In genomic region chr9:13563475-13564414, GRCm38 (mm10) we compare ENCODE assay signal across 8 mouse cellular contexts.
DNase-seq lines count a peak whose midpoint lies in the region; ATAC-seq and TF ChIP-seq lines count a peak whose summit lies in the region.

No protein-coding gene starts in this region.

- no peak overlapping the region for H3K4me2 ChIP-seq in forebrain, embryonic 15.5 days (replicated peaks)
- no peak overlapping the region for H3K4me2 ChIP-seq in hindbrain, postnatal 0 days (ENCODE audit: low read depth, low read length)

- no peak overlapping the region for H3K9ac ChIP-seq in forebrain, embryonic 15.5 days (replicated peaks)
- no peak overlapping the region for H3K9ac ChIP-seq in hindbrain, postnatal 0 days (replicated peaks; ENCODE audit: low read length)

- H3K9me3 ChIP-seq in forebrain, embryonic 15.5 days = no peaks in the 10 kb centered on the region
- H3K9me3 ChIP-seq in forebrain, embryonic 10.5 days = no peaks in the 10 kb centered on the region
- no peaks in the 10 kb centered on the region for H3K9me3 ChIP-seq in hindbrain, postnatal 0 days (ENCODE audit: low read length)

- no peaks in the 10 kb centered on the region for H3K36me3 ChIP-seq in forebrain, embryonic 15.5 days
- no peaks in the 10 kb centered on the region for H3K36me3 ChIP-seq in forebrain, embryonic 10.5 days (replicated peaks)
- no peaks in the 10 kb centered on the region for H3K36me3 ChIP-seq in hindbrain, postnatal 0 days (ENCODE audit: insufficient read depth, low read length)

- WGBS in forebrain, embryonic 15.5 days = 48% methylated on average over 10 of the region's 10 CpGs
- whole genome bisulfite sequencing in forebrain, embryonic 10.5 days = 84% methylated on average over 10 of the region's 10 CpGs
- 41% methylated on average over 10 of the region's 10 CpGs for WGBS in hindbrain, postnatal 0 days

- no peaks in the 10 kb centered on the region for H3K27me3 ChIP-seq in forebrain, embryonic 15.5 days
- H3K27me3 ChIP-seq in forebrain, embryonic 10.5 days (ENCODE audit: poor library complexity, severe bottlenecking) = no peaks in the 10 kb centered on the region
- no peaks in the 10 kb centered on the region for H3K27me3 ChIP-seq in hindbrain, postnatal 0 days (ENCODE audit: insufficient read depth, low read length)

- H3K4me3 ChIP-seq in forebrain, embryonic 15.5 days = no peak overlapping the region
- no peak overlapping the region for H3K4me3 ChIP-seq in forebrain, embryonic 10.5 days
- no peak overlapping the region for H3K4me3 ChIP-seq in hindbrain, postnatal 0 days (ENCODE audit: low read length)

- DNase-seq in forebrain, embryonic 10.5 days (ENCODE audit: extremely low spot score, low spot score) = no peak
- peak; percentile 72 for DNase-seq in adrenal gland, adult 8-10 months
- peak; percentile 21 to 60 for DNase-seq in frontal cortex, adult 2 months (ENCODE audit: extremely low spot score in 1 of 2, low spot score in 1 of 2)
- peak; percentile 80 for DNase-seq in hindbrain, postnatal 0 days (ENCODE audit: low spot score)
- DNase-seq in left cerebral cortex, adult 11 months (ENCODE audit: low spot score) = peak; percentile 23
- DNase-seq in natural killer cell, adult 2 months (ENCODE audit: low spot score in 2 of 2) = peak; percentile 10 to 11
- DNase-seq in spleen, postnatal 4 days (ENCODE audit: low spot score in 2 of 2) = no peak

- peaks cover 18% of the 10 kb centered on the region for H3K4me1 ChIP-seq in forebrain, embryonic 15.5 days
- H3K4me1 ChIP-seq in forebrain, embryonic 10.5 days = peaks cover 31% of the 10 kb centered on the region
- H3K4me1 ChIP-seq in hindbrain, postnatal 0 days (ENCODE audit: insufficient read depth, low read length) = peaks cover 16% of the 10 kb centered on the region

- ATAC-seq in forebrain, embryonic 15.5 days (replicated peaks) = 0 out of 2 replicates have a peak, but pooled peaks have one; percentile 53
- peak; percentile 60 for ATAC-seq in hindbrain, postnatal 0 days

- H3K27ac ChIP-seq in forebrain, embryonic 15.5 days (replicated peaks) = no peak overlapping the region
- no peak overlapping the region; the same call in 1 of the 2 replicates for H3K27ac ChIP-seq in forebrain, embryonic 10.5 days
- H3K27ac ChIP-seq in hindbrain, postnatal 0 days = peak overlapping the region; percentile 68

- no peak for TF ChIP-seq CTCF in hindbrain, postnatal 0 days (IDR thresholded peaks at IDR 0.05; ENCODE audit: low read depth)

Comparison
In these comparisons a context has a peak if more than half of its experiments do, and no peak if none do; other contexts are left out.
1. DNase-seq: peak in adrenal gland, adult 8-10 months (single experiment), frontal cortex, adult 2 months (2 of 2), hindbrain, postnatal 0 days (single experiment), left cerebral cortex, adult 11 months (single experiment) and natural killer cell, adult 2 months (2 of 2); none in forebrain, embryonic 10.5 days (single experiment) and spleen, postnatal 4 days (0 of 2).